Mouse (Mus musculus) limb, embryonic 12.5 days (tissue): ENCODE data around the gene E2f4. TPM values are rescaled to one million over a fixed set of nuclear protein-coding genes. Genes with fewer than 3 reads are reported as not detected.

Experiments used
- ATAC-seq: fragments of 200-750 bp; cut with Nextera tagmentation; 2 replicates; pipeline ENCODE4 v1.8.0; 2017; ENCODE audit warnings: low read depth, moderate TSS enrichment; ENCODE audit not compliant: insufficient number of reproducible peaks, insufficient read depth, low FRiP score, low TSS enrichment
- H3K27ac ChIP-seq: fragments of 300-500 bp; sonication (generic); 2 replicates; pipeline ENCODE4 v1.5.1; 2016; ENCODE audit warnings: mild to moderate bottlenecking, moderate library complexity
- H3K27me3 ChIP-seq: fragments of 300-500 bp; sonication (generic); 2 replicates; pipeline ENCODE4 v1.6.1; 2016; ENCODE audit warnings: mild to moderate bottlenecking, moderate library complexity
- H3K36me3 ChIP-seq: fragments of 300-500 bp; sonication (generic); 2 replicates; pipeline ENCODE4 v1.6.1; 2016; ENCODE audit warnings: mild to moderate bottlenecking, moderate library complexity
- H3K4me1 ChIP-seq: fragments of 300-500 bp; sonication (generic); replicated peaks from 2 replicates; pipeline ENCODE4 v1.6.1; 2016
- H3K4me2 ChIP-seq: fragments of 300-500 bp; sonication (generic); 2 replicates; pipeline ENCODE4 v1.6.1; 2016; ENCODE audit warnings: mild to moderate bottlenecking, moderate library complexity
- H3K4me3 ChIP-seq: fragments of 300-500 bp; sonication (generic); replicated peaks from 2 replicates; pipeline ENCODE4 v1.5.1; 2016; ENCODE audit warnings: mild to moderate bottlenecking
- H3K9ac ChIP-seq: fragments of 300-500 bp; sonication (generic); replicated peaks from 2 replicates; pipeline ENCODE4 v1.6.1; 2016; ENCODE audit warnings: mild to moderate bottlenecking, moderate library complexity
- H3K9me3 ChIP-seq: fragments of 300-500 bp; sonication (generic); 2 replicates; pipeline ENCODE4 v1.6.1; 2016; ENCODE audit warnings: mild to moderate bottlenecking, moderate library complexity
- WGBS: fragments of 180-500 bp; shearing (Covaris S2); methylation state at CpG from one replicate; pipeline ENCODE4 v1.1.7; 2016; 5-methylcytosine and 5-hydroxymethylcytosine counted together
- polyA plus RNA-seq: library from polyadenylated mRNA; unstranded; fragments of >200 nt; fragmentation: Nextera tagmentation; extraction: Ambion mirVana; gene quantifications from 2 replicates; pipeline ENCODE4 v1.2.1, GENCODE M21; 2016

The E2f4 gene
- 75.6 and 91.3 TPM in 2 replicates for polyA plus RNA-seq

DNA sequence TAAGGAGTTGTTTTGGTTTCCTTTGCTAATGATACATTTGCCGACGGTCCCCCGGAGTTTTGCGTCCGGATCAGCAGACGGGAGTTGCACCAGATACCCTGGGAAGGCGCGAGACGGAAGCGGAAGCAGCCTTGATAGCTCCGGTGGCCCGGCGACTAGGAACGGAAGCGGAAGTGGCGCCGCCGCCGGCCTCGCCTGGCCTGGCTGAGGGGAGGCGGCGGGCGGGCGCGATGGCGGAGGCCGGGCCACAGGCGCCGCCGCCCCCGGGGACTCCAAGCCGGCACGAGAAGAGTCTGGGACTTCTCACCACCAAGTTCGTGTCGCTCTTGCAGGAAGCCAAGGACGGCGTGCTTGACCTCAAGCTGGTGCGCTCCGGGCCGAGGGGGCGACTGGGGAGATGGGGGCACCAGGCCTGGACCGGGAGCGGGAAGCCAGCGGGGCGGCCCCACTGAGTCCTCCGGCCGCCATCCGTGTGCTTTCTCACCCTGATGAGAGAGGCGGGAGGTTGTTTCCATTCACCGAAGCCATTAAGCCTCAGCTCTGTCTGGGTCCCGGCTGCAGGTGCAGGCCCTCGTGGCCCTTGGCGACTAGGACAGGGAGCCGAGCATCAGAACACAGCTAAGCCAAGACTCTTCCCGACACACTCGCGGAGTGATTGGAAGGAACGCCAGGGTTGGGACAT, at the start of gene E2f4:
TSS of gene E2f4 (plus strand) at position 153 of the 682 bp plus-strand sequence.
- Histone ChIP-seq H3K9me3 (no peaks in the 10 kb centered on the region), H3K27ac (peak within 1 kb of the TSS; percentile 62), H3K9ac (peak within 1 kb of the TSS; percentile 86), H3K27me3 (peaks cover 14% of the 10 kb centered on the region), H3K4me2 (peak within 1 kb of the TSS; percentile 97), H3K4me1 (peaks cover 18% of the 10 kb centered on the region), H3K4me3 (peak within 1 kb of the TSS; percentile 98), H3K36me3 (peaks cover 42% of the 10 kb centered on the region)
- peak; percentile 83 for ATAC-seq
- WGBS = under 1% methylated on average over 58 of the region's 58 CpGs

DNA sequence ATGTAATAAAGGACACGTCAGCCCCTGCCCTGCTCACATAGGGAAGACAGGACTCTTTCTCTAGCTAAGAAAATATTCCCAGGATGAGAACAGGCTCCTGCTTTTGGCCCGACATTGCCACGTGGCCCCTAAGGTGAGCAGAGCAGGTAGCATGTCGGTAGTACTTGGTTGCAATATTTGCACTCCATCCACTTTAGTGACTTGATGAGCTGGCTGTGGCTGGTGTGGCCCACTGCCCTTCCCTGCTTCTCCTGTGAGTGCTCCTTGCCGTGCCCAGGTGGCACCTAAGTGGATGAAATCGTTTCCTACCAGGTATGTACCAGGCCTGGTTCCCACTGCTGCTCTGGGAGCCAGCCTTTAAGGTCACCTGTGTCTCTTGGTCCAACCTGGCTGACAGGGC, 45.5 kb upstream of the E2f4 start:
- H3K9ac ChIP-seq = no peak overlapping the region
- H3K27me3 ChIP-seq = peaks cover 22% of the 10 kb centered on the region
- no peaks in the 10 kb centered on the region for H3K9me3 ChIP-seq
- WGBS = 87% methylated on average over 6 of the region's 6 CpGs
- peaks cover 58% of the 10 kb centered on the region for H3K36me3 ChIP-seq
- no peak overlapping the region for H3K27ac ChIP-seq
- ATAC-seq = no peak
- H3K4me3 ChIP-seq = no peak overlapping the region
- no peak overlapping the region for H3K4me2 ChIP-seq
- peaks cover 17% of the 10 kb centered on the region for H3K4me1 ChIP-seq

DNA sequence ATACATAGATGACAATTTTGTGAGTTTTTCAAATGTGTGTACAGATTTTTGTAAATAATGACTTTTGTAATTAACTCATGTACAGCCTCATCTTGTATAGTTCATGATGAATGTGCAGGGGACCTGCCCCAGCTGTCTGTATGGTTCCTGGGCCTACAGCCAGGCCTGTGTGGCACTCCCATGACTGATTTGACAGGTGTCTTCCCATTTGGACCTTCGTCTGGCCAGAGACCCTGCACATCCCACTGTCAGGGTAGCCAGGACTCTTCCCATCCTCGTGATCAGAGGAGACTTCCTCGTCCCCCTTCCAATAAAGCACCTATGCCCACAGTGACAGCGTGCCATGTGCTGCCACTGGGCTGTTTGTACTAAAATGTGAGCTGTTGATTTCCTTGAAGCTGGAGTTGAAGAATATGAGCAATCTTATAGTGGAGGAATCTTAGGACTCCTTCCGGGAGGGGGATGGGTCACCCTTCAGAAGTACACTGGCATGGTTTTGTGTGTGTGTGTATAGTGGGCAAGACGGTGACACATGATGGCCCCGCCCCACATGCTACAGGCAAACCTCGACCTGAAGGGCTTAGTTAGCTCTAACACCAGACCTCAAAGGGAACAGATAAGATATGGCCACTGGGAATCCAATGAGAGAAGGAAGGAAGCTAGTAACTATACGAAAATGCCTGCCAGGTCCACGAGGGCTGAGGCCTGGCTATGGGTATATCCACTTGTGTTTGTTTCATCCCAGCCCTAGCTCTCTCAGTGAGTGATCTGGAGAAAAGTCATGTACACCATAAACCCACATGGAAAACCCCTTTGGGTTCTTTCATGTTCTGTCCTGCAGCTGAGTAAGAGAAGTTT, 44.6 kb upstream of the E2f4 start:
- ATAC-seq = no peak
- Histone ChIP-seq H3K9me3 (no peaks in the 10 kb centered on the region), H3K4me3 (no peak overlapping the region), H3K27me3 (peaks cover 30% of the 10 kb centered on the region), H3K4me2 (no peak overlapping the region), H3K4me1 (peaks cover 17% of the 10 kb centered on the region), H3K9ac (no peak overlapping the region), H3K27ac (no peak overlapping the region), H3K36me3 (peaks cover 54% of the 10 kb centered on the region)
- WGBS = 87% methylated on average over 10 of the region's 10 CpGs

DNA sequence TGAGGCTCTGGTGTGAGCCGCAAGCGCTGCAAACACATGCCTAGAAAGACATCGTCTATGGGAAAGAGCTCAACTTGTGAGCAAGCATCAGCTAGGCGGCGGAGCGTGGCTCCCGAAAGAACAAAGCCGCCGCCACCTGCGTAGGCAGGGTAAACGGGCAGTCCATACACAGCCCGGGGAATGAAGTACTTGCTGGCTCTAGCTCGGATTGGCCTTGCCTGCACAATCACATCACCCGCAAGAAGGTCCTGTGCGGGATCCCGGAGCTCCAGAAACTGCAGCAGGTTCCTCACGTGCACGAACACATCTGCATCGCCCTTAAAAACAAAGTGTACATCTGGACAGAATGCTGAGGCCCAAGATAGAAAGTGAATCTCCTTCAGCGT, 43.7 kb upstream of the E2f4 start:
- ATAC-seq = peak; percentile 26; the same call in 1 of the 2 replicates
- Histone ChIP-seq H3K9me3 (no peaks in the 10 kb centered on the region), H3K4me3 (peak overlapping the region; percentile 64), H3K27me3 (peaks cover 39% of the 10 kb centered on the region), H3K4me2 (peak overlapping the region; percentile 93), H3K4me1 (peaks cover 20% of the 10 kb centered on the region), H3K27ac (peak overlapping the region; percentile 5; the same call in 1 of the 2 replicates), H3K9ac (peak overlapping the region; percentile 70), H3K36me3 (peaks cover 45% of the 10 kb centered on the region)
- WGBS = 40% methylated on average over 20 of the region's 20 CpGs

DNA sequence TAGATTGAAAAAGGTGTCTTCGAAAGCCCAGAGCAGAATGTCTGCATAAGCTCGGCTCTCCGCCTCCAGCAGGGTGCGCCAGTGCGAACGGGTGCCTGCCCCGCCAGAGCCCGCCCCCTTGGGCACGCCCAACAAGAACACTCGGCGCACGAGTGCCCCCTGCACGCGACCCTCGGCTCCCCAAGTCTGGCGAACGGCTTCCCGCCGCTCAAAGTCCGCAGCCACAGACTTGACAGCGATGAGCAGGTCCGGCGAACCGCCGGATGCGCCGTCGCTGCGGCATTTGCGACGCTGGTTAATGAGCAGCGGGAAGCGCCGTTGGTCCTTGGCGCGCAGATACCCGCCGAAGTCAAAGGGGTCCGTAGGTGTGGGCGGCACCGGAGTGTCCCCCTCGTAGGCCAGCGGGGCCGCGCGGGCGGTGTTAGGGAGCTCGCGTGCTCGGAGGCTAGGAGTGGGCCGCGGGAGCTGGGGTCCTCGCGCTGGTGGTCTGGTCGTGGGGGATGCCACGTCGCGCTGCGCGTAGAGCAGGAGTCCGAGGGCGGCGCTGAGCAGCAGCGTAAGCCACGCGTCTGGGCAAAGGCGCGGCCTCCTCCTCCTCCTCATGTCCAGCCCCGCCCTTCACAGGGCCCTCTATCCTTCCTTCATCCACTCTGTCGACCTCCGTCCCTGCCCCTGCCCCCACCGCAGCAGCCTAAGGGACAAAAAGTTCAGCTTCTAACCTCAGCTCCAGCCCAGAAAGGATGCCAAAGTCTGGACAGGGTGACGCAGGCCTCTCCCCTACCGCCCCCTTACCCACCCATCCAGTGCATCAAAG, 43.1 kb upstream of the E2f4 start:
- Histone ChIP-seq H3K9ac (peak overlapping the region; percentile 70), H3K9me3 (no peaks in the 10 kb centered on the region), H3K27ac (peak overlapping the region; percentile 45; the same call in 1 of the 2 replicates), H3K4me1 (peaks cover 26% of the 10 kb centered on the region), H3K4me3 (peak overlapping the region; percentile 64), H3K27me3 (peaks cover 45% of the 10 kb centered on the region), H3K36me3 (peaks cover 39% of the 10 kb centered on the region), H3K4me2 (peak overlapping the region; percentile 93)
- peak; percentile 67 for ATAC-seq
- under 1% methylated on average over 74 of the region's 74 CpGs for WGBS

DNA sequence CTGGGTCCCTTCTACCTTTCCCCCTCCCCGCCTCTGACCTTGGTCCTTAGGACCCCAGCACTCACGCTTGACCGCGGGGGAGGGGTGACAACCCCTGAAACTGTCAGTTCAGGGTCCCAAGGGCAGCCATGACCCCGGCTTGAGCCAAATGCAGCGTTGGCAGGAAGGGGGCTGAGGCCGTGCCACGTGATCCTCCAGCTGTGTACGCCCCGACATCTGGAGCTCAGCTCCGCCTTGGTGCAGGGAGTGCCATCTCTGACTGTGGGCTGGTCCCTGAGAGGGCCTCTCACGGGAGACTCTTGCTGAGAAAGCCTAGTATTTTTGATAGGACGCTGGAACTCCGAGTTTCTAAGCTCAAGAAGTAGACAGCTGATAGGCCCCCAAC, 42.5 kb upstream of the E2f4 start, which contains the start of gene B3gnt9:
TSS of gene B3gnt9 (minus strand) at position 188 of the 385 bp plus-strand sequence.
- peak; percentile 16 for ATAC-seq
- H3K9ac ChIP-seq = peak within 1 kb of the TSS; percentile 70
- H3K4me2 ChIP-seq = peak within 1 kb of the TSS; percentile 93
- H3K36me3 ChIP-seq = peaks cover 33% of the 10 kb centered on the region
- H3K4me1 ChIP-seq = peaks cover 32% of the 10 kb centered on the region
- 1% methylated on average over 14 of the region's 14 CpGs for WGBS
- H3K27ac ChIP-seq = peak within 1 kb of the TSS; percentile 45; the same call in 1 of the 2 replicates
- no peaks in the 10 kb centered on the region for H3K9me3 ChIP-seq
- H3K27me3 ChIP-seq = peaks cover 51% of the 10 kb centered on the region
- H3K4me3 ChIP-seq = peak within 1 kb of the TSS; percentile 64

DNA sequence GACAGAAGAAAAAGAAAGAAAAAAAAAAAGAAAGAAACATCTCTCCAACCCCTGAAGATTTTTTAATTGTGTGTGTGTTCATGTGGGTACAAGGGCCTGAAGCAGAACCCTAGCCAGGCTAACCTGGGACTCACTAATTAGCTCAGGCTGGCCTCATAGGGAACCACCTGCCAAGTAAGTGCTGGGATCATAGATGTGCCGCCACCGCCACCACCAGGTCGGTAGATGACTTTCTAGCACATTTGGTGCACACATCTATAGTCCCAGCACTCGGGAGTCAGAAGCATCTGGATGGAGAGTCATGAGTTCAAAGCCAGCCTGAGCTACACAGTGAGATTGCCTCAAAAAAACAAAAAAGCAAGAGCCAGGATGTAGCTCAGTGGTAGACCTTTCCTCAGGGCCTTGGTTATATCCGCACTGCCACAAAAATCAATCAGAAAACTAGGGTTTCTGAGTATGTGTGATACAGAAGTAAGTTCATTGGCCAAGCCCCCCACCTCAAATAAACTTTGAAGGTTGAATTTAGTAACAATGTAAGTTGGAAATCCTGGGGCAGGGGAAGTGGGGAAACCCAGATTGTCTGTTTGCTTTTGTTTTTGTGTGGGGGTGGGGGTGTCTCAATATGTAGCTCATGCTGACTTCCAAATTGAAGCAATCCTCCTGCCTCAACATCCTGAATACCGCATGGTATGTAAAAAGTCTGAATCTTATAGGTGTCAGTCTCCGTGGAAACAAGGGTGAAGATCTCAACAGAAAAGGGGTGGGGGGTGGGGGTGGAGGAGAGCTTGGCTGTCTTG, 39.9 kb upstream of the E2f4 start:
- H3K27me3 ChIP-seq = peaks cover 73% of the 10 kb centered on the region
- peaks cover 9% of the 10 kb centered on the region for H3K36me3 ChIP-seq
- no peaks in the 10 kb centered on the region for H3K9me3 ChIP-seq
- no peak overlapping the region for H3K4me2 ChIP-seq
- no peak for ATAC-seq
- H3K27ac ChIP-seq = no peak overlapping the region
- no peak overlapping the region for H3K4me3 ChIP-seq
- no peak overlapping the region for H3K9ac ChIP-seq
- WGBS = 68% methylated on average over 7 of the region's 7 CpGs
- H3K4me1 ChIP-seq = peaks cover 32% of the 10 kb centered on the region

DNA sequence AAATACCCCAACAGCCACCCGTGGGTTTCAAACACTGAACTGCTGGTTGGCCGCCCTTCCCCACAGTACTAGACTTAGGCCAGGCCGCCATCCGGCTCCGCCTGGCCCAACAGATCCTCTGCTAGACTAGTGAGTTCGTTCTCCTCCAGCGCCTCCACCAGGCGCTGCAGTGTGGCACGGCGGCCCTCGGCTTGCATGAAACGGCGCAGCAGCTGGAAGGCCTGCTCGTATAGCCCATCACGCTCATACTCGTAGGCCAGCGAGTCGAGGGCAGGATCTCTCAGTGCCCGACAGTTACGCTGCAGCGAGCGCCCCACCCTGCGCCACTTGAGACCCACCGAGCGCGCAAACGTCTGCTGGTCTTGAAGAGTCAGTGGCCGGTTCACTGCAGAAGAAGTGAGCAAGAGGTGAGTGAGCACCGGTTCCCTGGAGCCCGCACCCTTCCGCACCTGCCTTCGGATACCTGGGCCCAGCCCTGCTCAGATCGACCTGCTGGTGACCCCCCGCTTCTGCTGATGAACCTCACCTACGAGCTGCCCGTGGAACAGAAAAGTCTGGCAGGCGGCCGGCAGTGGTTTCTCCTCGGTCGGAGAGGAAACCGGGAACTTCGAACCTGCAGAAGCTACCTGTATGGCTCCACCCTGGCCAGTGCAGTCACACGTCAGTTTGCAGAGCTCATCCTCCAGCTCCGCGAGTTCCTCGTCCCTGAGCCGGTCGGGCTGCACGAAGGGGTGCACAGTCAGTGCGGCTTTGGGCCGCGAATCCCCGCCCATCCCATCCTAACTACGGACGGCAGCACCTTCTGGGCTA, 38.3 kb upstream of the E2f4 start:
- 2% methylated on average over 55 of the region's 55 CpGs for WGBS
- peak overlapping the region; percentile 73 for H3K4me2 ChIP-seq
- no peak overlapping the region for H3K27ac ChIP-seq

DNA sequence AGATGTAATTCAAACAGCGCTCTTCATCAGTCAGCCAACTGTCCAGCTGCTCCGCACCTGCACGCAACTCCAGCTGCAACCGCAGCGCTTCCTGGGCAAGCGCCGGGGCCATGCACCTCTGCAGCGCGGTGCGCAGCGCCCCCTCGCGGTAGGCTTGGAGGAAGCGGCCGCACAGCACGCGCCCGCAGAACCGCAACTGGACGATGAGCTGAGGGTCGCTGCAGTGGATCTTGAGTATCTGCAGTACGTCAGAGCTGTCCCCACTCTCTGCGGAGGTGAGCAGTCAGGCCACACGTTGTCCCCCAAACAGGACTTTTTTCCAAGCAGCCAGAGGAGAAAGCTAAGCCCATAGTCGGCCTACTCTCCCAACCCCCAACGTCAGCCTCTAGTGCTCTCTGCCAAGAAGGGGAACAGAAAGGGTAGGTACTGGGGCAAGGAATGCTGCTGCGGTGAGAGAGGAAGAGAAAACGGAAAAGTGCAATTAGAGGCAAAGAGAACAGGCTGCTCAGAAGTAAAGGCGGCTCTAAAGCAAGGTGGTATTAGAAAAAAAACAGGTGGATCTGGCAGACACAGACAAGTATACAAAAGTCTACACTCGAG, 37.6 kb upstream of the E2f4 start:
- Histone ChIP-seq H3K27me3 (peaks cover 93% of the 10 kb centered on the region), H3K9ac (peak overlapping the region; percentile 27; the same call in 1 of the 2 replicates), H3K4me2 (peak overlapping the region; percentile 73), H3K4me3 (peak overlapping the region; percentile 39), H3K4me1 (peaks cover 26% of the 10 kb centered on the region), H3K36me3 (no peaks in the 10 kb centered on the region), H3K27ac (no peak overlapping the region), H3K9me3 (no peaks in the 10 kb centered on the region)
- ATAC-seq = 0 out of 2 replicates have a peak, but pooled peaks have one; percentile 19
- 5% methylated on average over 30 of the region's 30 CpGs for WGBS

More for the DNA sequence above, 38.3 kb upstream of the E2f4 start:
- no peaks in the 10 kb centered on the region for H3K9me3 ChIP-seq
- no peaks in the 10 kb centered on the region for H3K36me3 ChIP-seq
- H3K4me3 ChIP-seq = peak overlapping the region; percentile 39
- peak; percentile 27; the same call in 1 of the 2 replicates for ATAC-seq
- H3K27me3 ChIP-seq = peaks cover 88% of the 10 kb centered on the region
- H3K4me1 ChIP-seq = peaks cover 28% of the 10 kb centered on the region
- peak overlapping the region; percentile 27; the same call in 1 of the 2 replicates for H3K9ac ChIP-seq
